Mouse (Mus musculus): ENCODE results near the gene Sphk1.

The Sphk1 gene

GRCm38 (mm10) chr11:116508689-116509088 lies 22.0 kb upstream of the Sphk1 start:
- peak; percentile 35 for DNase-seq (ENCODE audit: low spot score)

- no peak for DNase-seq (ENCODE audit: low spot score)
Measured at GRCm38 (mm10) chr11:116511301-116511868, 19.3 kb upstream of the Sphk1 start.

GRCm38 (mm10) chr11:116512154-116512553 lies 18.6 kb upstream of the Sphk1 start:
- DNase-seq (ENCODE audit: low spot score), result no peak

- no peak for DNase-seq (ENCODE audit: low spot score)
Measured at GRCm38 (mm10) chr11:116512987-116513386, 17.7 kb upstream of the Sphk1 start.

- no peak for DNase-seq (ENCODE audit: low spot score)
Measured at GRCm38 (mm10) chr11:116513531-116514038, 17.1 kb upstream of the Sphk1 start.

- DNase-seq (ENCODE audit: low spot score), result no peak
Measured at GRCm38 (mm10) chr11:116515330-116516020, 15.2 kb upstream of the Sphk1 start.

GRCm38 (mm10) chr11:116518482-116518881 lies 12.2 kb upstream of the Sphk1 start:
- DNase-seq (ENCODE audit: low spot score), result no peak

- DNase-seq (ENCODE audit: low spot score), result no peak
Measured at GRCm38 (mm10) chr11:116521143-116521542, 9.6 kb upstream of the Sphk1 start.

- DNase-seq (ENCODE audit: low spot score), result no peak
Measured at GRCm38 (mm10) chr11:116522046-116522445, 8.7 kb upstream of the Sphk1 start.

- DNase-seq (ENCODE audit: low spot score), result no peak
Measured at GRCm38 (mm10) chr11:116522886-116523698, 7.6 kb upstream of the Sphk1 start.

GRCm38 (mm10) chr11:116523699-116524189 lies 7.0 kb upstream of the Sphk1 start:
- DNase-seq (ENCODE audit: low spot score), result no peak

GRCm38 (mm10) chr11:116528636-116529320 lies 1.9 kb upstream of the Sphk1 start:
- DNase-seq (ENCODE audit: low spot score), result no peak

GRCm38 (mm10) chr11:116531371-116532191 lies 856 bp downstream of the Sphk1 start:
- DNase-seq (ENCODE audit: low spot score), result no peak

- peak; percentile 60 for DNase-seq (ENCODE audit: low spot score)
Measured at GRCm38 (mm10) chr11:116532262-116532809, 1.6 kb downstream of the Sphk1 start.

GRCm38 (mm10) chr11:116532810-116533338 lies 2.1 kb downstream of the Sphk1 start:
- DNase-seq (ENCODE audit: low spot score), result peak; percentile 68

GRCm38 (mm10) chr11:116533341-116534153 lies 2.8 kb downstream of the Sphk1 start:
- DNase-seq (ENCODE audit: low spot score), result no peak

GRCm38 (mm10) chr11:116534154-116534865 lies 3.6 kb downstream of the Sphk1 start:
- peak; percentile 87 for DNase-seq (ENCODE audit: low spot score)

- DNase-seq (ENCODE audit: low spot score), result no peak
Measured at GRCm38 (mm10) chr11:116536685-116537084, 6.0 kb downstream of the Sphk1 start.

GRCm38 (mm10) chr11:116537388-116537787 lies 6.7 kb downstream of the Sphk1 start:
- DNase-seq (ENCODE audit: low spot score), result no peak

Measured in embryo, embryonic 10 days (tissue).